Mouse (Mus musculus) embryonic facial prominence, embryonic 14.5 days (tissue): ENCODE data around the gene Ostf1. TPM values are rescaled to one million over a fixed set of nuclear protein-coding genes. Genes with fewer than 3 reads are reported as not detected.

Source experiments
- ATAC-seq: fragments of 200-750 bp; cut with Nextera tagmentation; 2 replicates; pipeline ENCODE4 v1.8.0; 2017; ENCODE audit warnings: low read depth, moderate number of reproducible peaks, moderate TSS enrichment
- DNase-seq: peaks from one replicate; pipeline ENCODE4 v3.0.0-alpha.2; 2015; ENCODE audit warnings: low spot score
- H3K27ac ChIP-seq: fragments of 300-500 bp; sonication (generic); replicated peaks from 2 replicates; pipeline ENCODE4 v1.5.1; 2014; ENCODE audit warnings: low read depth, mild to moderate bottlenecking, low read length, moderate library complexity
- H3K27me3 ChIP-seq: fragments of 300-500 bp; sonication (generic); replicated peaks from 2 replicates; pipeline ENCODE4 v1.6.1; 2014; ENCODE audit warnings: low read length; ENCODE audit not compliant: control insufficient read depth, insufficient read depth
- H3K36me3 ChIP-seq: fragments of 300-500 bp; sonication (generic); 2 replicates; pipeline ENCODE4 v1.6.1; 2014; ENCODE audit warnings: low read length, mixed read lengths; ENCODE audit not compliant: control insufficient read depth, insufficient read depth
- H3K4me1 ChIP-seq: fragments of 300-500 bp; sonication (generic); 2 replicates; pipeline ENCODE4 v1.6.1; 2014; ENCODE audit warnings: antibody characterized with exemption, low read length; ENCODE audit not compliant: control insufficient read depth, insufficient read depth
- H3K4me2 ChIP-seq: fragments of 300-500 bp; sonication (generic); 2 replicates; pipeline ENCODE4 v1.6.1; 2014; ENCODE audit warnings: low read depth, mild to moderate bottlenecking, low read length, moderate library complexity, mixed read lengths
- H3K4me3 ChIP-seq: fragments of 300-500 bp; sonication (generic); 2 replicates; pipeline ENCODE4 v1.5.1; 2014; ENCODE audit warnings: low read depth, mild to moderate bottlenecking, low read length
- H3K9ac ChIP-seq: fragments of 300-500 bp; sonication (generic); 2 replicates; pipeline ENCODE4 v1.6.1; 2014; ENCODE audit warnings: low read depth, mild to moderate bottlenecking, low read length, moderate library complexity, mixed read lengths
- H3K9me3 ChIP-seq: fragments of 300-500 bp; sonication (generic); 2 replicates; pipeline ENCODE4 v1.6.1; 2016; ENCODE audit warnings: low read length; ENCODE audit not compliant: control insufficient read depth
- WGBS: fragments of 180-500 bp; shearing (Covaris S2); extraction: QIAGEN DNeasy Blood & Tissue Kit; methylation state at CpG from one replicate; pipeline ENCODE4 v1.1.7; 2014; 5-methylcytosine and 5-hydroxymethylcytosine counted together
- polyA plus RNA-seq: library from polyadenylated mRNA; unstranded; fragments of >200 nt; fragmentation: Nextera tagmentation; extraction: Ambion mirVana; gene quantifications from 2 replicates; pipeline ENCODE4 v1.2.1, GENCODE M21; 2014

The Ostf1 gene
- polyA plus RNA-seq, 1 experiment from 2014 or later, result 116 TPM

DNA sequence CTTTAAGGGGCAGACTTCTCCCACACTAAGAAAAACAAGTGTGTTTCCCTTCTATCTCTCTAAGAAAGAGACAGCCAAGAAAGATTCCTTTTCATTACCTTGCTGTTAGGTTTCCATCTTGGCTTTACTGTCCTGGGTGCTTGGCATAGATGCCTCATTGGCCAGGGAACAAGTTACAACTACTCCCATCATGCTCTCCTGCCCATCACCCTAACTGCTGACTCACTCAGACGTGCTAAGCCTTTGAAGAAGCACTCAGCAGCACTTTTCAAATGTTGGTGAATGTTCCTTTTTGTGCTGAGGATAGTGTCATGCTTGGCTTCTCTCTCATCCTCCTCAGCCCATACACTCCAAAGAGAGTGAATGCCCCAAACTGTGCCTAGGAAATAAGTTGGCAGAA, 30.1 kb upstream of the Ostf1 start:
- Histone ChIP-seq H3K27me3 (no peaks in the 10 kb centered on the region), H3K9ac (no peak overlapping the region), H3K4me3 (no peak overlapping the region), H3K27ac (no peak overlapping the region), H3K9me3 (no peaks in the 10 kb centered on the region), H3K4me2 (no peak overlapping the region), H3K4me1 (no peaks in the 10 kb centered on the region), H3K36me3 (no peaks in the 10 kb centered on the region)
- 52% methylated on average over 1 of the region's 1 CpGs for WGBS
- ATAC-seq (no peak), DNase-seq (no peak)

DNA sequence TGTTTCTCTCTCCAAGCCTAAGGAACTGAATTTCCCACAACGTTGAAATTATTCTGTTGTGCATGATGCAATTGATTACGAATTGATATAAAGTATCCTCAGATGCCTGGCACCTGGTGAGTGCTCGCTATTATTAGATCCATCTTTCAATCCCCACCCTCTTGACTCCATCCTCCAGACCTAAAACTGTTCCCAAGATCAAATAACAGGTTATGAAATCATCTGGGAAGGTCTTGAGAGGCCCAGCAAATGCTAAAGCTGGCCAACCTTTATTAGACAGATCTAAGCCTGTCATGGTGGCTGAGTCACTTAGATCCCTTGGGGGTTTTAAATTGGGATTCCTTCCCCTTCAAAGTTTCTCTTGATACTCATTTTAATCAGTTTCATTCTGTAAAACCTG, 28.8 kb upstream of the Ostf1 start:
- H3K4me1 ChIP-seq, result no peaks in the 10 kb centered on the region
- H3K4me2 ChIP-seq, result no peak overlapping the region
- DNase-seq (no peak), ATAC-seq (no peak)
- H3K36me3 ChIP-seq, result no peaks in the 10 kb centered on the region
- H3K27me3 ChIP-seq, result no peaks in the 10 kb centered on the region
- 74% methylated on average over 3 of the region's 3 CpGs for WGBS
- H3K4me3 ChIP-seq, result no peak overlapping the region
- H3K9ac ChIP-seq, result no peak overlapping the region
- H3K9me3 ChIP-seq, result no peaks in the 10 kb centered on the region
- no peak overlapping the region for H3K27ac ChIP-seq

DNA sequence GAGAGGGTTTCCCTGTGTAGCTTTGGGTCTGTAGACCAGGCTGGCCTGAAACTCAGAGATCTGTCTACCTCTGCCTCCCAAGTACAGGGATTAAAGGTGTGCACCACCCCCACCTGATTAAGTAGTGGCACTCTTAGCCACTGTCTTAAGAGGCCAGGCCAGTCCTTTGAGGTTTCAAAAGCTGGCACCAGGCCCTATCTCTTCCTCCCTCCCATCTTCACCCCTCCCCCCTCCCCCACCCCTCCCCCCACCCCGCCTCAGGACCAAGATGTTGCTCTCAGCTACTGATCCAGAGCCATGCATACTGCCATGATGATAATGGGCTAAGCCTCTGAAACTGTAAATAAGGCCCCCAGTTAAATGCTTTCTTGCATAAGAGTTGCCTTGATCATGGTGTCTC, 27.7 kb upstream of the Ostf1 start:
- WGBS, result no CpG with 5 or more reads among the region's 1 CpGs
- DNase-seq (no peak), ATAC-seq (no peak)
- H3K27ac ChIP-seq, result no peak overlapping the region
- no peaks in the 10 kb centered on the region for H3K27me3 ChIP-seq
- H3K36me3 ChIP-seq, result no peaks in the 10 kb centered on the region
- no peak overlapping the region for H3K4me2 ChIP-seq
- H3K4me1 ChIP-seq, result no peaks in the 10 kb centered on the region
- no peak overlapping the region for H3K4me3 ChIP-seq
- no peaks in the 10 kb centered on the region for H3K9me3 ChIP-seq
- no peak overlapping the region for H3K9ac ChIP-seq

DNA sequence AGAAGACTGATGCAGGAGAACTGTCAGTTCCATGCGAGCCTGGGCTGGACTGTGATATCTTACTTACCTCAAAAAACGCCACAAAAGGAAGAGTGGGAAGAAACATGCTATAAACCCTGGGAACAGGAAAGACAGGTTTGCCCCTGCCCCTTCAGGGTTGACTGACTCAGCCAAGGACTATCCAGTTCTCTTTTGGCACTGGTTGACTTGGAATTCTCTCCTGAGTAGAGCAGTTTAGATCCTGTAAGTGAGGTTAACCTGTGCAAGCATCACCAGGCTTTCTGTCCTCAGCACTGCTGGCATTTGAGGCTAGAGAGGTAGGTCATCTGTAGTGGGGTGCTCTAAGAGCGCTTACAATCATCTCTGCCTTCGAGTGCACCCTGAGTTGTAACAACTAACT, 26.9 kb upstream of the Ostf1 start:
- Histone ChIP-seq H3K4me2 (no peak overlapping the region), H3K9ac (no peak overlapping the region), H3K27me3 (no peaks in the 10 kb centered on the region), H3K27ac (no peak overlapping the region), H3K4me3 (no peak overlapping the region), H3K4me1 (no peaks in the 10 kb centered on the region), H3K36me3 (no peaks in the 10 kb centered on the region), H3K9me3 (no peaks in the 10 kb centered on the region)
- WGBS, result 62% methylated on average over 4 of the region's 4 CpGs
- ATAC-seq, result peak; percentile 26; the same call in 1 of the 2 replicates
- peak; percentile 61 for DNase-seq

DNA sequence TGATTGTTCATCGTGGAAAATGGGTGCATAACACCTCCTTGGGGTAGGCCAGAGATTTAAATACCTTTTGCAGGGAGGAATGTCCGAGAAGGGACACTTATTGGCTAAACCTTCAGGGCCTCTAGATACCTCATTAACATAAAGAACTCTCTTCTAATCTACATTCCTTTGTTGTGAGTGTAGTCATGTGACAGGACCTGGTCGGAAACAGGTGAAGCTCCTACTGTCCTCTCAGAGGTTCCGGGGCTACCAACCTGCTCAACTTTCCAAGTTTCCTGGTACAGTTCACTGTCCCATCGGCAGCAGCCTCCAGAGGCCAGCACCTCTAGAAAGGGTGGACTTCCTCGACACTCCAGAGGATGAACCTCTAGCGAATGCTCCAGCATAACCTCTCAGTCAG, 24.4 kb upstream of the Ostf1 start:
- Histone ChIP-seq H3K4me2 (no peak overlapping the region), H3K27ac (no peak overlapping the region), H3K9me3 (no peaks in the 10 kb centered on the region), H3K36me3 (no peaks in the 10 kb centered on the region), H3K4me3 (no peak overlapping the region), H3K27me3 (no peaks in the 10 kb centered on the region), H3K9ac (no peak overlapping the region), H3K4me1 (no peaks in the 10 kb centered on the region)
- 85% methylated on average over 7 of the region's 7 CpGs for WGBS
- ATAC-seq, result no peak
- DNase-seq, result no peak

DNA sequence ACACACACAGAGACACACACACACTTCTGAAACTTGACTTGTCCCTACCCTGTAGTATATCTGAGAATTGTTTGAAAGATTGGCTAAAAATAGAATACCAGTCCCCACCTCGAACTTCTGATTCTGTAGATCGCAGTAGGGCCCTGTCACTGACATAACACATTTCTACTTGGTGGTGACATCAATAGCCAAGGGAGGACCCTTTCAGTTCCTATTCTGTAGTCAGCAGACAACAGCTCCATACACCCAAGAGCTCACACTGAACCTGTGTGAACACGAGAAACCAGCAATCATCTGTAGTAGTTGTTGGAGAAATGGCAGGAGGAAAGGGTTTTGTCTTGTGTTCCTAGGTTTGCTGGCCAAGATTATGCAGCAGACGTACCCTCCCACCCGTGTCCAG, 23.4 kb upstream of the Ostf1 start:
- ATAC-seq (no peak), DNase-seq (no peak)
- Histone ChIP-seq H3K27me3 (no peaks in the 10 kb centered on the region), H3K9me3 (no peaks in the 10 kb centered on the region), H3K36me3 (no peaks in the 10 kb centered on the region), H3K4me2 (no peak overlapping the region), H3K27ac (no peak overlapping the region), H3K9ac (no peak overlapping the region), H3K4me1 (no peaks in the 10 kb centered on the region), H3K4me3 (no peak overlapping the region)
- WGBS, result 78% methylated on average over 5 of the region's 5 CpGs

DNA sequence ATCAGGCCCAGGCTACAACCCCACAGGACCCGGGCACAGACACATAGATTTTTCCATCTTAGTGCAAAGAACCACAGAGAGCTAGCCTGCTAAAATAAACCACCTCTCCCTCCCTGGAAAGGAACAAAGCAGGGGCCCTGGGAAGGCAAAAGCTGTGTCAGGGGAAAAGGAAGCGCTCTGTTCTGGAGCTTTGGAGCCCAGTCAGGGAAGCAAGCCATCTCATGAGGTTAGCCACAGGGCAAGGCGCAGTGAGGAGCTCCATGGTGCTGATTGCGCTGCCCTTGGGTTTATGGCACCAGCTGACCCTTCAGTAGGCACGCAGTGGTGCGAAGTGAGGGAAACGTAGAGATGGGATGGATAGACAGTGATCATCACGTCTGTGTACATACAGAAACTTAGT, 22.7 kb upstream of the Ostf1 start:
- WGBS, result 93% methylated on average over 8 of the region's 8 CpGs
- H3K4me3 ChIP-seq, result no peak overlapping the region
- H3K36me3 ChIP-seq, result no peaks in the 10 kb centered on the region
- no peaks in the 10 kb centered on the region for H3K27me3 ChIP-seq
- no peaks in the 10 kb centered on the region for H3K4me1 ChIP-seq
- DNase-seq, result no peak
- H3K9ac ChIP-seq, result no peak overlapping the region
- no peak overlapping the region for H3K27ac ChIP-seq
- no peak overlapping the region for H3K4me2 ChIP-seq
- H3K9me3 ChIP-seq, result no peaks in the 10 kb centered on the region
- no peak for ATAC-seq

DNA sequence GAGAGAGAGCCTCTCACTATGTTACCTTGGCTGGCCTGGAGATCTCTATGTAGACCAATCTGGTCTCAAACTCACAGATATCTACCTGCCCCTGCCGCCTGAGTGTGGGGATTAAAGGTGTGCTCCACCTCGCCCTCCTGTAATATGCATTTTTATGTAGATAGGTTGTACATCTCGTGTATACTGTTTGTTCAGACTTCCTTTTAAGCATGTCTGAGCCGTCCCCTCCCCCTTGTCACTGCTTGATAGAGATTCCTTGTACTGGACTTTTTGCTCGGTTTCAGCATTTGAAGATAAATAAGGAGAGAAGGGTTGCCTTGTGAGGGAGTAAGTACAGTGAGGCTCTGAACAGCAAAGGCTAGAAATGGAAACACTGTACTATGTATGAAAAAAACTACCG, 21.4 kb upstream of the Ostf1 start:
- DNase-seq (no peak), ATAC-seq (no peak)
- H3K27me3 ChIP-seq, result no peaks in the 10 kb centered on the region
- H3K9ac ChIP-seq, result no peak overlapping the region
- no peaks in the 10 kb centered on the region for H3K36me3 ChIP-seq
- no peaks in the 10 kb centered on the region for H3K9me3 ChIP-seq
- 76% methylated on average over 6 of the region's 6 CpGs for WGBS
- H3K27ac ChIP-seq, result no peak overlapping the region
- H3K4me3 ChIP-seq, result no peak overlapping the region
- no peaks in the 10 kb centered on the region for H3K4me1 ChIP-seq
- H3K4me2 ChIP-seq, result no peak overlapping the region

DNA sequence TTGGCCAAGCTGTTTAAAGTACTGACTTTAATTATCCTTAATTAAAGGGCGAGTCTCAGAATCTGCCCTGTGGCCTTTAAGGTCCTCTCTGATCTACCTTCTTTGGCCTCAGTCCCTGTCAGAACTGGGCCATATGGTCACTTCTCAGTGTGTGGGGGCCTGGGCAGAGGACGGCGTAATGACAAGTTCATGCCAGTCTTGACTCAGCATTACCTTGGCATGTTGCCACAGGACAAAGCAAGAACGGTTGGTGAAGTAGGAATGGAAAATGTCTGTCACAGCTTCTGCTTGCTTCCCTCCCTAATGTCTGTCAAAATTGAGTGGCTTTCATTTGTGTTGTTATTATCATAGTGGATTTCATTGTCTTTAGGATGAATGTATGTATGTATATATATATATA, 21.0 kb upstream of the Ostf1 start:
- Histone ChIP-seq H3K27ac (no peak overlapping the region), H3K4me2 (no peak overlapping the region), H3K27me3 (no peaks in the 10 kb centered on the region), H3K9ac (no peak overlapping the region), H3K4me3 (no peak overlapping the region), H3K4me1 (no peaks in the 10 kb centered on the region), H3K36me3 (no peaks in the 10 kb centered on the region), H3K9me3 (no peaks in the 10 kb centered on the region)
- DNase-seq (no peak), ATAC-seq (no peak)
- WGBS, result 45% methylated on average over 4 of the region's 4 CpGs
